In the genomic region with DNA sequence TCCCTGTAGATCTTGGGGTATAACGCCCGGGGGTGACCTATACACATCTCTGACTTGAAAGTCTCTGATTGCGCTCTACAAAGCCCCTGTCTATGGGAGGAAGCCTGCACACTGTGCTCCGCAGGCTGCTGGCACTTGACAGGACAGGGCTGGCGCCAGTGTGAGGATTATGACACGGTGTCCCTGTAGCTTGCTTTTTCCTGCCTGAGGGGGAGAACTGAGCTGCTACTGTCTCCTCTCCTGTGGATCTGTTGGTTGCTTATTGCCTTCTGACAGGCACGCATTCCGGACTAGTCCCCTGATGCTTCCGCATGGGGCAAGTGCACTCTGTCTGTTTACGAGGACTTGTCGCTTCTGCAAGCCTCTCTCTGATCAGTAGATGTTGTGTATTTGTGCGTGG, we compare ENCODE assay signal across 11 mouse cellular contexts. TPM values are rescaled to one million over a fixed set of nuclear protein-coding genes. Genes with fewer than 3 reads are reported as not detected.
DNase-seq lines count a peak whose midpoint lies in the region; ATAC-seq lines count a peak whose summit lies in the region.
"Had no signal": no experiment of that assay in that cellular context is flagged by ENCODE, and none has a peak within 500 bp of the region (broad histone marks: within the 10 kb centered on the region; RNA-seq: fewer than 3 reads in every experiment).

No protein-coding gene starts in this region.

- H3K9me3 ChIP-seq in limb, embryonic 11.5 days (ENCODE audit: control insufficient read depth, low read length) = no peaks in the 10 kb centered on the region
- no peaks in the 10 kb centered on the region for H3K9me3 ChIP-seq in limb, embryonic 10.5 days (replicated peaks)
- no peaks in the 10 kb centered on the region for H3K9me3 ChIP-seq in liver, embryonic 11.5 days (ENCODE audit: control insufficient read depth, low read length)
- H3K9me3 ChIP-seq in liver, embryonic 12.5 days (replicated peaks) = no peaks in the 10 kb centered on the region

- no peak for ATAC-seq in limb, embryonic 11.5 days (ENCODE audit: insufficient number of reproducible peaks, low FRiP score, low TSS enrichment, low read depth)
- ATAC-seq in liver, embryonic 11.5 days (replicated peaks; ENCODE audit: low FRiP score) = no peak
- ATAC-seq in liver, embryonic 12.5 days = no peak

- WGBS in limb, embryonic 11.5 days = 48% methylated on average over 12 of the region's 12 CpGs
- WGBS in limb, embryonic 10.5 days = 59% methylated on average over 12 of the region's 12 CpGs
- WGBS in liver, embryonic 11.5 days = 68% methylated on average over 12 of the region's 12 CpGs
- 71% methylated on average over 12 of the region's 12 CpGs for WGBS in liver, embryonic 12.5 days (ENCODE audit: insufficient replicate concordance)

- no peaks in the 10 kb centered on the region for H3K4me1 ChIP-seq in limb, embryonic 11.5 days (ENCODE audit: control insufficient read depth, insufficient read depth, low read length)
- peaks cover 10% of the 10 kb centered on the region; the same call in 1 of the 2 replicates for H3K4me1 ChIP-seq in limb, embryonic 10.5 days
- H3K4me1 ChIP-seq in liver, embryonic 11.5 days (replicated peaks; ENCODE audit: control insufficient read depth, insufficient read depth, low read length) = no peaks in the 10 kb centered on the region
- H3K4me1 ChIP-seq in liver, embryonic 12.5 days = no peaks in the 10 kb centered on the region

- no peak overlapping the region for H3K4me2 ChIP-seq in limb, embryonic 11.5 days (ENCODE audit: low read depth, severe bottlenecking)
- H3K4me2 ChIP-seq in liver, embryonic 11.5 days = no peak overlapping the region
- H3K4me2 ChIP-seq in liver, embryonic 12.5 days = no peak overlapping the region

- no peak overlapping the region for H3K9ac ChIP-seq in limb, embryonic 11.5 days (ENCODE audit: low read length)
- no peak overlapping the region for H3K9ac ChIP-seq in liver, embryonic 11.5 days (ENCODE audit: low read depth, low read length)
- no peak overlapping the region for H3K9ac ChIP-seq in liver, embryonic 12.5 days

- no peaks in the 10 kb centered on the region for H3K36me3 ChIP-seq in limb, embryonic 11.5 days (ENCODE audit: control insufficient read depth, insufficient read depth, low read length)
- no peaks in the 10 kb centered on the region for H3K36me3 ChIP-seq in limb, embryonic 10.5 days
- H3K36me3 ChIP-seq in liver, embryonic 11.5 days (ENCODE audit: control insufficient read depth, insufficient read depth, low read length) = no peaks in the 10 kb centered on the region
- no peaks in the 10 kb centered on the region for H3K36me3 ChIP-seq in liver, embryonic 12.5 days

- H3K4me3 ChIP-seq in limb, embryonic 11.5 days (ENCODE audit: low read depth, low read length) = no peak overlapping the region
- no peak overlapping the region for H3K4me3 ChIP-seq in limb, embryonic 10.5 days
- no peak overlapping the region for H3K4me3 ChIP-seq in liver, embryonic 11.5 days (ENCODE audit: low read depth, low read length)
- H3K4me3 ChIP-seq in liver, embryonic 12.5 days = no peak overlapping the region
- H3K4me3 ChIP-seq: erythroblast, embryonic 14.5 days had no signal

- H3K27me3 ChIP-seq in limb, embryonic 11.5 days (ENCODE audit: control insufficient read depth, insufficient read depth, low read length) = no peaks in the 10 kb centered on the region
- H3K27me3 ChIP-seq in limb, embryonic 10.5 days (ENCODE audit: low read depth, poor library complexity, severe bottlenecking) = no peaks in the 10 kb centered on the region
- H3K27me3 ChIP-seq in liver, embryonic 11.5 days (replicated peaks; ENCODE audit: control insufficient read depth, insufficient read depth, low read length) = no peaks in the 10 kb centered on the region
- H3K27me3 ChIP-seq in liver, embryonic 12.5 days (replicated peaks) = no peaks in the 10 kb centered on the region

- DNase-seq in limb, embryonic 11.5 days (ENCODE audit: low spot score) = peak; percentile 30
- DNase-seq in limb, embryonic 10.5 days (ENCODE audit: low spot score) = no peak
- peak; percentile 38 for DNase-seq in embryo, embryonic 11 days
- DNase-seq in layer of hippocampus, adult 9-10 months (ENCODE audit: low spot score) = peak; percentile 16
- peak; percentile 20 for DNase-seq in retina, postnatal 7 days (ENCODE audit: low read depth, low spot score)
- no peak for DNase-seq in gastrocnemius, postnatal 10 days
- no peak for DNase-seq in liver, embryonic 11.5 days (ENCODE audit: low spot score)
- DNase-seq: liver had no signal

- H3K27ac ChIP-seq in limb, embryonic 11.5 days (replicated peaks; ENCODE audit: low read depth, low read length) = no peak overlapping the region
- no peak overlapping the region for H3K27ac ChIP-seq in limb, embryonic 10.5 days
- H3K27ac ChIP-seq in liver, embryonic 11.5 days (ENCODE audit: low read depth, low read length) = no peak overlapping the region
- no peak overlapping the region for H3K27ac ChIP-seq in liver, embryonic 12.5 days

RNA-seq across cellular contexts. Expression of a gene that starts 49.5 kb away (rescaled TPM):
- polyA plus RNA-seq in limb, embryonic 11.5 days (2014; fragmentation: Nextera tagmentation; extraction: Ambion mirVana) = 19.1 and 23.9 TPM in 2 replicates
- polyA plus RNA-seq in limb, embryonic 10.5 days (2016; fragmentation: Nextera tagmentation; extraction: Ambion mirVana) = 18.9 and 24.0 TPM in 2 replicates
- 10 to 100 TPM; 48.3 to 56.3 TPM for total RNA-seq in gastrocnemius, postnatal 10 days (2021)
- 14.4 and 15.0 TPM in 2 replicates for polyA plus RNA-seq in liver, embryonic 11.5 days (2014; fragmentation: Nextera tagmentation; extraction: Ambion mirVana)
- polyA plus RNA-seq in liver, embryonic 12.5 days (2016; fragmentation: Nextera tagmentation; extraction: Ambion mirVana) = 7.0 and 7.9 TPM in 2 replicates
- total RNA-seq: MEL had no signal

Comparison
In these comparisons a context has a peak if more than half of its experiments do, and no peak if none do; other contexts are left out.
1. DNase-seq: peak in limb, embryonic 11.5 days (single experiment), embryo, embryonic 11 days (single experiment), layer of hippocampus, adult 9-10 months (single experiment) and retina, postnatal 7 days (single experiment); none in limb, embryonic 10.5 days (single experiment), gastrocnemius, postnatal 10 days (single experiment) and liver, embryonic 11.5 days (single experiment).